Mouse (Mus musculus) heart, adult 2 months (tissue): ENCODE data around the gene Maf. TPM values are rescaled to one million over a fixed set of nuclear protein-coding genes. Genes with fewer than 3 reads are reported as not detected.

ENCODE experiments used
- DNase-seq, 2 experiments: peaks; one replicate each; pipeline ENCODE4 v3.0.0; 2021
- H3K27ac ChIP-seq: fragments of 200-600 bp; 2 replicates; pipeline ENCODE4 v1.8.1; 2022
- H3K27me3 ChIP-seq: fragments of 200-500 bp; 2 replicates; pipeline ENCODE4 v1.6.1; 2012; ENCODE audit warnings: mild to moderate bottlenecking, low read length, inconsistent platforms, mixed read lengths; ENCODE audit not compliant: control insufficient read depth, insufficient read depth
- H3K36me3 ChIP-seq: fragments of 200-500 bp; 2 replicates; pipeline ENCODE4 v1.6.1; 2012; ENCODE audit warnings: low read length, inconsistent platforms; ENCODE audit not compliant: control insufficient read depth, insufficient read depth
- H3K4me1 ChIP-seq: fragments of 200-500 bp; 2 replicates; pipeline ENCODE4 v1.6.1; 2011; ENCODE audit warnings: low read length; ENCODE audit not compliant: control insufficient read depth, insufficient read depth
- H3K4me3 ChIP-seq: fragments of 200-600 bp; 2 replicates; pipeline ENCODE4 v1.8.1; 2022
- H3K79me2 ChIP-seq: fragments of 200-500 bp; replicated peaks from 2 replicates; pipeline ENCODE4 v1.6.1; 2012; ENCODE audit warnings: mild to moderate bottlenecking, inconsistent platforms, low read length, moderate library complexity, mixed read lengths; ENCODE audit not compliant: control insufficient read depth, insufficient read depth
- H3K9ac ChIP-seq: fragments of 200-500 bp; 2 replicates; pipeline ENCODE4 v1.6.1; 2012; ENCODE audit warnings: low read depth, mild to moderate bottlenecking, control low read depth, inconsistent platforms, low read length, mixed read lengths
- CTCF ChIP-seq: fragments of 200-600 bp; IDR thresholded peaks from 2 replicates; pipeline ENCODE4 v1.8.1; 2022; ENCODE audit warnings: antibody characterized with exemption, mild to moderate bottlenecking, moderate library complexity
- EP300 ChIP-seq: fragments of 200-500 bp; IDR thresholded peaks from 2 replicates; pipeline ENCODE4 v1.6.1; 2011; ENCODE audit warnings: low read depth, low read length, control low read depth; ENCODE audit not compliant: insufficient read depth
- POLR2A ChIP-seq: fragments of 200-500 bp; IDR thresholded peaks from 2 replicates; pipeline ENCODE4 v1.6.1; 2011; ENCODE audit warnings: mild to moderate bottlenecking, low read depth, low read length, control low read depth; ENCODE audit not compliant: insufficient read depth
- WGBS: fragments of 180-500 bp; shearing (Covaris S2); methylation state at CpG from one replicate; pipeline ENCODE4 v1.1.7; 2018; 5-methylcytosine and 5-hydroxymethylcytosine counted together
- intact Hi-C: fragments of 180-260 bp; cut with DNase I; formaldehyde crosslinking; loops from one replicate; pipeline ENCODE4 v1.15.1; 2025
- polyA plus RNA-seq: library from polyadenylated mRNA; depleted of rRNA; stranded (reverse); fragments of >200 nt; gene quantifications from 2 replicates; pipeline ENCODE4 v1.2.3, GENCODE M21; 2012
- total RNA-seq, 2 experiments: library from RNA; stranded (reverse); gene quantifications; 2 replicates each; pipeline ENCODE4 v1.2.3; 2021

Maf gene
- total and polyA plus RNA-seq, 3 experiments = 2.9 to 8.6 (median 7.8) TPM

DNA sequence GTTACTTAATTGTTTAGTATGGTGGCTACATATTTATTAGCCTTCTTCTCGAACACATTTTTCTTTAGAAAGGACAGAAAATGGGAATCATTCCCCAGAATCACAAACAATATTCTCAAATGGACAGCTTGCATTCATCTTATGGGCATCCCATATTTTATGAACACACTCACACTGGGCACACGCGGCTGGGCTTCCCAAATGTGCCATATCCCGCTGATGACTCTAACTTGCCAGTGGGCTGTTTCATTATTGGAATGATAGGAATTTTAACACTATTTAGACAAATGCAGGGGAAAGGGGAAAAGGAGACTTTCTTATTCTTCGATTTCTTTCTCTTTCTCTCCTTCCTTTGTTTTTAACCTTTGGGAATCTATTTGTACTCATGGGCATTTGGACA, 6.6 kb downstream of the Maf start:
- H3K79me2 ChIP-seq = no peaks in the 10 kb centered on the region
- H3K4me3 ChIP-seq = no peak overlapping the region
- DNase-seq = no peak
- WGBS = 79% methylated on average over 5 of the region's 5 CpGs
- no peak overlapping the region for H3K9ac ChIP-seq
- intact Hi-C loops = no loop called here
- H3K4me1 ChIP-seq = no peaks in the 10 kb centered on the region
- TF ChIP-seq EP300 (no peak), POLR2A (no peak), CTCF (no peak)
- H3K27me3 ChIP-seq = no peaks in the 10 kb centered on the region; the same call in 1 of the 2 replicates
- no peaks in the 10 kb centered on the region for H3K36me3 ChIP-seq
- H3K27ac ChIP-seq = no peak overlapping the region

DNA sequence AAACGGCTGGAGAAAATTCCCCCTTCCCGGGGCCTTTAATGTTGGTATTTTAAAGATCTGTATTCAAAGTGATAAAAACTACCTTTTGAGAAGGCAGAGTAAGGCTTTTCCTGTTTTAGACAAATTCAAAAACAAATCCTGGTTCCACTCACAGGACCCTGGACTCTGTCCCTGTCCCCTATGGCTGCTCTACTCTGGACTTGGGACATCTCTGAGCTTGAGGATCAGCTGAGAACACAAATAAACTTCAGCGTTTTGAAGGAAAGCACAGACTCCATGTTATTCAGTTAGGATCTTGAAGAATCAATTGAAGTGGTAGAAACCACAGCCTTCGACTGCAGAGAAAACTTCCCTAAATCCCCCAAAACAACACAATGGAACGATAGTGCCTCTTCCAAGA, 8.4 kb downstream of the Maf start:
- no peaks in the 10 kb centered on the region for H3K79me2 ChIP-seq
- no peaks in the 10 kb centered on the region; the same call in 1 of the 2 replicates for H3K27me3 ChIP-seq
- H3K9ac ChIP-seq = no peak overlapping the region
- H3K36me3 ChIP-seq = no peaks in the 10 kb centered on the region
- no peak overlapping the region for H3K4me3 ChIP-seq
- no peak for DNase-seq
- H3K27ac ChIP-seq = no peak overlapping the region
- TF ChIP-seq EP300 = no peak
- TF ChIP-seq CTCF = no peak
- no peak for TF ChIP-seq POLR2A
- no peaks in the 10 kb centered on the region for H3K4me1 ChIP-seq
- WGBS = 71% methylated on average over 5 of the region's 5 CpGs
- intact Hi-C loops = no loop called here

DNA sequence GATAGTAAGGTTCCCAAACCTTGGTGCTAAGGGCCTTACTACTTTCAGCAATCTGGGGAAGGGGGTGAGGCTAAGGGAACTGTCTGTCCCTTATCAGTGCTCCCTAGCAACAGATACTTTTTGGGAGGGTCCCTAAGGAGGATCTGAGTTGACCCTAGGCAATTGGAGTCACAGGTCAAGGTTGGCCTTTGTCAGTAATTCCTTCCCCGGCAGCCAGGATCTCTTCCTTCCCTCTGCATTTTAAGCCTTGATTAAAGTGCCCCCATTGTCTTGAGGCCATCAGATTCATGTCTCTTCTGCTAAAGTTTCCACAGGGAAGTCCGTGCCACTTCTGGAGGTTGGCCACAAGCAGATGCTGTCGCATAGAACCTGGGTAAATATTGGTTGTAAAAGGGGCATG, 10.2 kb downstream of the Maf start:
- no peaks in the 10 kb centered on the region; the same call in 1 of the 2 replicates for H3K27me3 ChIP-seq
- intact Hi-C loops = no loop called here
- H3K36me3 ChIP-seq = no peaks in the 10 kb centered on the region
- H3K4me1 ChIP-seq = no peaks in the 10 kb centered on the region
- H3K79me2 ChIP-seq = no peaks in the 10 kb centered on the region
- no peak overlapping the region for H3K27ac ChIP-seq
- H3K4me3 ChIP-seq = no peak overlapping the region
- TF ChIP-seq CTCF (no peak), POLR2A (no peak), EP300 (no peak)
- DNase-seq = no peak
- 49% methylated on average over 3 of the region's 3 CpGs for WGBS
- H3K9ac ChIP-seq = no peak overlapping the region

DNA sequence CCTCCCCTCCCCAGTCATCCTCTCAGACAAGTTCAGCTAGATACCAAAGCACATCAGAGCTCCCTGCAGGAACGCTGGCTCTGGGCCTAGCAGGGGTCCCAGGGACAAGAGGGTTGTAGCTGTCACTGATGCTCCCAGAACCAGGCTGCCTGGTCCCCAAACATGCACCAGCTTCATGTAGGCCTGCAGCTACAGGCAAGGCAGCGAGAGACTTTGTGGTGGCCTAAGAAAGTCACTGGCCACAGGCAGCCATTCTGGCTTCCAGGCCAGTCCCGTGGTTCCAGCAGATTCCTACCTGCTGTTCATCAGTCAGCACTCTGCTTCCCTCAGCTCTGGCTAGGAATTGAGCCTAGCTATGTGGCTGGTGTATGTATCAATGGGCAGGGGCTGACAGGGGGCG, 10.9 kb downstream of the Maf start:
- no peak for TF ChIP-seq POLR2A
- TF ChIP-seq EP300 = no peak
- TF ChIP-seq CTCF = no peak
- no peak overlapping the region for H3K4me3 ChIP-seq
- no peaks in the 10 kb centered on the region for H3K4me1 ChIP-seq
- H3K79me2 ChIP-seq = no peaks in the 10 kb centered on the region
- H3K36me3 ChIP-seq = no peaks in the 10 kb centered on the region
- WGBS = 86% methylated on average over 4 of the region's 4 CpGs
- intact Hi-C loops = no loop called here
- no peak overlapping the region for H3K27ac ChIP-seq
- no peaks in the 10 kb centered on the region; the same call in 1 of the 2 replicates for H3K27me3 ChIP-seq
- no peak overlapping the region for H3K9ac ChIP-seq
- DNase-seq = no peak

DNA sequence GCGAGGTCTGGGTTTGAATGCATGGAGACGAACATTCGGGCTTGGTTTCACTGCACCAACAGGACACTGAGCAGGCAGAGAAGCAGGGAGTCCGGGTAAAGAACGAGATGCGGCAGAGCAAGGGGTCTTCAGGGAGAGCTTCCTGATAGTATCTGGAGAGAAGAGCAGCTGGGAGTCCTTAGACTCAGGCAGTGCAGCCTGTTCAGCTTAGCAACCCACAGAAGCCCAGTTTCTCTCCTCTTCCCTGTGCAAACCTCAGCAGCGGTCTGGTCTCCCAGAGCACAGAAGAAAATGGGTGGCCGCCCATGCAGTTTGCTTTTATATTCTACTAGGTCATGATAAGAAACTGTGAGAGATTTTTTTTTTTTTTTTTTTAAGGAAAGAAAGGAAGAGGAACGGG, 20.2 kb downstream of the Maf start:
- Histone ChIP-seq H3K27ac (no peak overlapping the region), H3K4me3 (no peak overlapping the region), H3K9ac (no peak overlapping the region), H3K27me3 (no peaks in the 10 kb centered on the region), H3K36me3 (no peaks in the 10 kb centered on the region), H3K79me2 (no peaks in the 10 kb centered on the region), H3K4me1 (no peaks in the 10 kb centered on the region)
- intact Hi-C loops = no loop called here
- DNase-seq = no peak
- TF ChIP-seq CTCF (no peak), EP300 (no peak), POLR2A (no peak)
- 74% methylated on average over 9 of the region's 9 CpGs for whole genome bisulfite sequencing

DNA sequence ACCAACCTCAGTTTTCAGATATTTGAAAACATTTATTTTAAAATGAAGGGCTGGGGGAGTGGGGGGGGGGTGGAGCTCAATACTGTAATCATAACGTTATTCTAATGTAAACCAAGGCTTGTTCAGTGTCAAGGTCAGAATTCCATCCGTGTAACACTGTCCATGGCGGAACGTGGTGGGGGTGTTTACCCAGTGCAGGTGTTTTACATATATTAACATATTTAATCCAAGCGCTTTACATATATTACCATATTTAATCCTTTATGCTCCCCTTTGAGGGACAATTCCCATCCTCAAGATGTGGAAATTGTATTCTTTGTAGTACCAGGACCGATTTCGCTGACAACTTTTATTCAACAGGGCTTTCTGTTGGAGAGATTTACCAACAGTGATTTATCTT, 24.3 kb downstream of the Maf start:
- no peak overlapping the region for H3K4me3 ChIP-seq
- DNase-seq = no peak
- intact Hi-C loops = no loop called here
- no peaks in the 10 kb centered on the region for H3K27me3 ChIP-seq
- H3K27ac ChIP-seq = no peak overlapping the region
- 76% methylated on average over 7 of the region's 7 CpGs for WGBS
- no peaks in the 10 kb centered on the region for H3K79me2 ChIP-seq
- no peak overlapping the region for H3K9ac ChIP-seq
- no peaks in the 10 kb centered on the region for H3K36me3 ChIP-seq
- no peaks in the 10 kb centered on the region for H3K4me1 ChIP-seq
- no peak for TF ChIP-seq POLR2A
- no peak for TF ChIP-seq CTCF
- TF ChIP-seq EP300 = no peak
